Mouse (Mus musculus): ENCODE data around the gene Chchd3.

Gene Chchd3

DNA sequence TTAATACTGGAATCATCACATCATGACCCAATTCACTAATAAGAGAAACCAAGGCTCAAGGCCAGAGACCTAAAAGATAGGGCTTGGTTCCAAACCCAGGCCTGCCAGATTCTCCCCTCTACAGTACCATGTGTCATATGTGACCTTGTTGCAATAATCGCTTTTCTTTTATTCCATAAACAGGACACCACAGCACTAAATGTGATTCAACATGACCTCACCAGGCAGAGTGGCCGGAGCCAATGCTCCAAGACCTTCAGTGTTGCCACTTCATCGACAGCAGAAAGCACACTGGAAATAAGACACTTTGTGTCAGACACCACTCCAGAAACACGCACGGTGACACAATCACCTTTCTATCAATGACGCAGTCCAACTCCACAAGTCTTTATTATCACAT is 258.3 kb downstream of the Chchd3 start:
- DNase-seq (ENCODE audit: low spot score in 2 of 2): no peak

- DNase-seq (ENCODE audit: low spot score in 2 of 2): no peak
Measured at GRCm38 (mm10) chr6:32797525-32797924, 262.5 kb downstream of the Chchd3 start.

- peak; percentile 26 to 27 for DNase-seq (ENCODE audit: low spot score in 2 of 2)
Measured at GRCm38 (mm10) chr6:32795653-32796500, 264.2 kb downstream of the Chchd3 start.

DNA sequence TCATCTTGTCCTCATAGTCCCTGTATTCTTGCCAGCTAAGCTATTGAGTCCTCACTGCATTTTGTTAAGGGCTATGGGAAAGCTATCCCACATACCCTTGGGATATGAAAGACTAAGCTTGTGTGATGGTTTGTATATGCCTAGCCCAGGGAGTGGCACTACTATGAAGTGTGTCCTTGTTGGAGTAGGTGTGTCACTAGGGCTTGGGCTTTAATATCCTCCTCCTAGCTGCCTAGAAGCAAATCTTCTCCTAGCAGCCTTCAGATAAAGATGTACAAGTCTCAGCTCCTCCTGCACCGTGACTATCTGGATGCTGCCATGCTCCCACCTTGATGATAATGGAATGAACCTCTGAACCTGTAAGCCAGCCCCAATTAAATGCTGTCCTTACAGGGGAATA is 266.5 kb downstream of the Chchd3 start:
- DNase-seq (ENCODE audit: low spot score in 2 of 2): no peak

DNA sequence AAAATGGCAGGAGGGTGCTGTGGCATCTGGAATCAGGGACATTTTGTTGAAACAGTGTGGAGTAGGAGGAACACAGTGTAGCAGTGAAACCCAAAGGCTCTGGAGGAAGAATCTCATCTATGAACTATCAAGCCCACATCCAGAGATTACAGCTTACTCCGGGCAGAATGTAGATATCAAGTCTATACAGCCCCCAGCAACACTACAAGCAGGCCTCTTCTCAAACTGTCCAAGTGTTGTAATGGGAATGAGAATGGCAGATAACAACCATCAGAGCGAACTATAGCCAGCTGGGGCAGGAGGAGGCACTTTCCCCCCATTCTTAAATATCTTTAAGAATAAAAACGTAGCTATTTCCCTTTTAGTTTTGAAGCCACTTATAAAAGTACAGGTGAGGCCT is 266.9 kb downstream of the Chchd3 start:
- no peak for DNase-seq (ENCODE audit: low spot score in 2 of 2)

- DNase-seq (ENCODE audit: low spot score in 2 of 2): no peak
Measured at GRCm38 (mm10) chr6:32790487-32790886, 269.6 kb downstream of the Chchd3 start.

- no peak for DNase-seq (ENCODE audit: low spot score in 2 of 2)
Measured at GRCm38 (mm10) chr6:32787399-32787798, 272.7 kb downstream of the Chchd3 start.

DNA sequence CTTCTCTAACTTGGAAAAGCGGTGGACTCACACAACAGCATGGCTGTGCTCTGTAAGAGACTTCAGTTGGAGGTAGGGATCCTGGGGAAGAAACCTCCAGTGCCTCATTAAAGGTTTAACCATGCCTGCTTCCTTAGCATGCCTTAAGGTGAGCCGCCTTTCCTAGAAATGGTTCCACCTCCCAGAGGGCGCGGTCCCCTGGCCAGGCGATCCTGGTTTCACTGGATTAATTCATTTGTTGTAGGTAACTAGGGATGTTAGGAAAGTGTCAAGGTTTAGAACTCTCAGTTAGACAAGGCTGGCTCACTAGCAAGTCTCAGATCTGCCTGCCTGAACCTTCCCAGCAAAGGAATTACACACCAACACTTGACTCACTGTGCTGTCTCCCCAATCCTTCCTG is 273.9 kb downstream of the Chchd3 start:
- DNase-seq (ENCODE audit: low spot score in 2 of 2): no peak

DNA sequence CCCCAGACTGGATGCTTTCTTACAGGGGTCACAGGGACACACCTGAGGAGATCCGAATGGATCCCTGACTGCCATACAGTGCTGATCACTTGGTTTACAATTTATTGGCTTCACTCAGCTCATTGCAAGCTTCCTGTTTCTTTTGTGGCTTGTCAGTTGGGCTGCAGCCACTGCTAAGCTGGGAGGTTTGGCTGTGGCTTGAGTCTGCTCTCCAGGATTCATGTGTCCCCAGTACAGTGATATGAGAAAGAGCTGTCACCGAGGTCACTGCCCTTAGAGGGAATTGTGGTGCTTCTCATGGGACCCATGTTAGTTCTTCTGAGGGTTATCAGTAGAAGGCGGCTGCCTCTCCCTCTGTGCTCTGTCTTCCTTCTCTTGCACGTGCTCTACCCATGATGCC is 277.0 kb downstream of the Chchd3 start:
- DNase-seq (ENCODE audit: low spot score in 2 of 2): no peak

GRCm38 (mm10) chr6:32780602-32781001 is 279.5 kb downstream of the Chchd3 start:
- peak; percentile 71 to 75 for DNase-seq (ENCODE audit: low spot score in 2 of 2)

GRCm38 (mm10) chr6:32776384-32776783 is 283.7 kb downstream of the Chchd3 start:
- DNase-seq (ENCODE audit: low spot score in 2 of 2): no peak

GRCm38 (mm10) chr6:32754524-32754923 is 305.5 kb downstream of the Chchd3 start:
- DNase-seq (ENCODE audit: low spot score in 2 of 2): peak; percentile 33 to 62

DNA sequence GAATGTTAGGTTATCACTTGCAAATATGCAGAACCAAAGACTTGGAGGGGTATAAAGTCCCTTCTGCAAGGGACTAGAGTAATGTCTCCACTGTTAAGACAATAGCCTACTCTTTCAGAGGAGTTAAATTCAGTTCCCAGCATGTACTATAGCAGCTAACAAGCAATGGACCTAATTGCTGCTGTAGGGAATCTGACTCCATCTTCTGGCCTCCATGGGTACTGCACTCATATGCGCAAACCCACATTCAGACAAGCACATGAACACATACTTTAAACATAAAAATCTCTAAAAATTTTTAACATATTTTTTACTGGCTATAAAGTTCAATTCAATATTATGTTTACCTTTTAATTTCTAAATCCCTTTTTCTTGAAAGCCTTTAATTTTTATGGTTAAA is 310.2 kb downstream of the Chchd3 start:
- no peak for DNase-seq (ENCODE audit: low spot score in 2 of 2)

DNA sequence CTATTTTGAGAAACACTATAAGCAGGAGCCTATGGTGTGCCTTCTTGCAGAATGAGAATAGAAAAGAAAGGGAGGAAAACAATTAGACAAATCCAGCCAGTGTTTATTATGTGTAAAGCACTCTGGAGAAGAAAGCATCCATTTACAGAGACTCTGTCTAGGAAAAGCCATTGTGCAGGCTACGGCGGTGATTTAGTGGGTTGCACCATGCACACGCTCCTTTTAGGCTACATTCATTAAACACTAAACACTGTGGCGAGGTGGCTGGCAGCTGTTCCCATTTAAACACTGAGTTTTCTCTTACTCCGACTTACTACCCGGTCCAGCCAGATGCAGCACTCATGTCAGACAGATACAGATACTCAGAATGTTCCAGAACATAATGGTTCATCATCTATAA is 311.3 kb downstream of the Chchd3 start:
- no peak for DNase-seq (ENCODE audit: low spot score in 2 of 2)

GRCm38 (mm10) chr6:32747333-32747732 is 312.7 kb downstream of the Chchd3 start:
- no peak for DNase-seq (ENCODE audit: low spot score in 2 of 2)
